Mouse (Mus musculus) G1E (cell line): Measurements from ENCODE around the gene Sele. TPM values are rescaled to one million over a fixed set of nuclear protein-coding genes. Genes with fewer than 3 reads are reported as not detected.

Experiments used
- ATAC-seq: 2 replicates; pipeline ENCODE4 v1.8.0; 2016; ENCODE audit warnings: mild to moderate bottlenecking; ENCODE audit not compliant: insufficient number of reproducible peaks, poor library complexity, low FRiP score, severe bottlenecking; ENCODE audit errors: extremely low read depth
- DNase-seq: peaks from one replicate; pipeline ENCODE4 v3.0.0; 2012; ENCODE audit warnings: low spot score
- H3K27me3 ChIP-seq: 2 replicates; pipeline ENCODE4 v1.6.1; 2012; ENCODE audit warnings: mild to moderate bottlenecking, low read length, inconsistent platforms; ENCODE audit not compliant: insufficient read depth
- H3K36me3 ChIP-seq: replicated peaks from 2 replicates; pipeline ENCODE3; 2012; ENCODE audit warnings: mild to moderate bottlenecking, inconsistent platforms
- H3K4me1 ChIP-seq: 2 replicates; pipeline ENCODE4 v1.6.1; 2012; ENCODE audit warnings: low read depth, low read length, inconsistent platforms, mixed read lengths; ENCODE audit not compliant: insufficient read depth
- H3K4me3 ChIP-seq: 2 replicates; pipeline ENCODE4 v1.5.1; 2012; ENCODE audit warnings: low read depth, mild to moderate bottlenecking, inconsistent platforms, low read length, moderate library complexity, mixed read lengths
- H3K9me3 ChIP-seq: replicated peaks from 2 replicates; pipeline ENCODE4 v1.6.1; 2012; ENCODE audit warnings: inconsistent platforms
- CTCF ChIP-seq: IDR thresholded peaks from 2 replicates; pipeline ENCODE4 v1.5.1; 2012; ENCODE audit warnings: low read depth, low read length, inconsistent platforms, mixed read lengths
- GATA1 ChIP-seq: IDR thresholded peaks from 2 replicates; pipeline ENCODE4 v1.6.1; 2012; ENCODE audit warnings: borderline replicate concordance, low read length, inconsistent platforms, mixed read lengths
- GATA2 ChIP-seq: IDR thresholded peaks from 2 replicates; pipeline ENCODE4 v1.6.1; 2012; ENCODE audit warnings: low read depth, low read length, inconsistent platforms, borderline replicate concordance
- POLR2AphosphoS5 ChIP-seq: IDR thresholded peaks from 2 replicates; pipeline ENCODE4 v1.6.1; 2012; ENCODE audit warnings: low read depth, low read length, inconsistent platforms; ENCODE audit not compliant: insufficient replicate concordance
- TAL1 ChIP-seq: conservative IDR thresholded peaks from 2 replicates; pipeline ENCODE4 v1.6.1; 2012; ENCODE audit warnings: low read depth, low read length, inconsistent platforms, mixed read lengths
- polyA plus RNA-seq: library from polyadenylated mRNA; stranded (reverse); fragments of >175 nt; gene quantifications from 2 replicates; pipeline ENCODE4 v1.2.3, GENCODE M21; 2012
- total RNA-seq, 2 experiments: library from RNA; stranded (forward) in 1 of 2; stranded (reverse) in 1 of 2; fragments of 200-1000 nt in 1 of 2; fragments of >200 nt in 1 of 2; fragmentation: Nextera tagmentation in 1 of 2; gene quantifications; 2 replicates each; pipeline ENCODE4 v1.2.3; 2014 to 2017

Sele gene
- total and polyA plus RNA-seq, 3 experiments: 0.05 TPM; not detected in 2

DNA sequence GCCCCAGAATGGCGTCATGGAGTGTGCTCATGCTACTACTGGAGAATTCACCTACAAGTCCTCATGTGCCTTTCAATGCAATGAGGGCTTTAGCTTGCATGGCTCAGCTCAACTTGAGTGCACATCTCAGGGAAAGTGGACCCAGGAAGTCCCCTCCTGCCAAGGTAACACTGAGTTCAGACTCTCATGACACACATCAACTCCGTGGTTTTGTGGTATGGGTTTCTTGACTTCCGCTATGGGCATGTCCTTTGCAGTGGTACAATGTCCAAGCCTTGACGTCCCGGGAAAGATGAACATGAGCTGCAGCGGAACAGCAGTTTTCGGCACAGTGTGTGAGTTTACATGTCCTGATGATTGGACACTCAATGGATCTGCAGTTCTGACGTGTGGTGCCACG, 5.5 kb downstream of the Sele start:
- ATAC-seq: no peak
- DNase-seq: no peak
- TF ChIP-seq GATA2 (no peak), POLR2AphosphoS5 (no peak), CTCF (no peak), GATA1 (no peak), TAL1 (no peak)
- no peak overlapping the region for H3K4me3 ChIP-seq
- no peaks in the 10 kb centered on the region for H3K4me1 ChIP-seq
- H3K9me3 ChIP-seq: no peaks in the 10 kb centered on the region
- no peaks in the 10 kb centered on the region for H3K27me3 ChIP-seq
- H3K36me3 ChIP-seq: no peaks in the 10 kb centered on the region

DNA sequence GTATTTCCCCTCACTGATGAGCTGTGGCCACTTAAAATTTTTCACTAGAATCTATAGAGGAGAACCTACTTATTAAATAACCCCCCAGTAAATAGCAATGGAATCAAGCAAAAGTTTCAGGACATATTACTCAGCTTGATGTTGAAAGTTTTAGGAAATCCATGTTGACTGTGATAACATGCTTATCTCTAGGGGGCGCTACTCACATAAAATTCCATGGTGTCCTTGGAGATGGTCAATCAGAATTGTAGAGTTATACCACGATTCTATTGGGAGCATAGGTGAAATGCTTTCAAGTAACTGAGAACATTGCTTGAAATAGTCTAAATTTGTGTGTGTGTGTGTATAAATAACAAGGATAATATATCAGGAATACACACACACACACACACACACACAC, 6.8 kb downstream of the Sele start:
- H3K4me3 ChIP-seq: no peak overlapping the region
- H3K27me3 ChIP-seq: no peaks in the 10 kb centered on the region; the same call in 1 of the 2 replicates
- no peaks in the 10 kb centered on the region for H3K4me1 ChIP-seq
- H3K36me3 ChIP-seq: no peaks in the 10 kb centered on the region
- no peak for DNase-seq
- no peak for TF ChIP-seq POLR2AphosphoS5
- no peak for TF ChIP-seq GATA2
- TF ChIP-seq GATA1: no peak
- ATAC-seq: no peak
- H3K9me3 ChIP-seq: no peaks in the 10 kb centered on the region

DNA sequence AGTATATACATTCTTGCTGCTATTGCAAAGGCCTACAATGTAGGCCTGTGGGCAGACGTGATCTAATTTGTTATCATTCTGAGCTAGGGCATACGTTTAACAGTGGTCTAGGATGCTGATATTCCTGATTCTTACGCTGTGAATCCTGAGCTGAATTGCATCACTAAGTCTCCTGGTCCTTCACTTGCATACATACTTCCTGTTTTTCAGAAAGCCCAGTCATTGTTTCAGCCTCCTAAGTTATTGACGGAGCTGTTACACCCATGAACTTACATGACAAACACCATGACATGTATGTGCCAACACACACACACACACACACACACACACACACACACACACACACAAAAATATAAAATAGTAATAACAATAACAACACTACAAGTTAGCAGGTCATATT, 12.0 kb downstream of the Sele start:
- ATAC-seq (no peak), DNase-seq (no peak)
- H3K4me1 ChIP-seq: no peaks in the 10 kb centered on the region
- no peak for TF ChIP-seq CTCF
- no peak for TF ChIP-seq TAL1
- no peak for TF ChIP-seq POLR2AphosphoS5
- TF ChIP-seq GATA2: no peak
- TF ChIP-seq GATA1: no peak
- no peak overlapping the region for H3K4me3 ChIP-seq
- no peaks in the 10 kb centered on the region for H3K36me3 ChIP-seq
- no peaks in the 10 kb centered on the region; the same call in 1 of the 2 replicates for H3K27me3 ChIP-seq
- H3K9me3 ChIP-seq: no peaks in the 10 kb centered on the region

DNA sequence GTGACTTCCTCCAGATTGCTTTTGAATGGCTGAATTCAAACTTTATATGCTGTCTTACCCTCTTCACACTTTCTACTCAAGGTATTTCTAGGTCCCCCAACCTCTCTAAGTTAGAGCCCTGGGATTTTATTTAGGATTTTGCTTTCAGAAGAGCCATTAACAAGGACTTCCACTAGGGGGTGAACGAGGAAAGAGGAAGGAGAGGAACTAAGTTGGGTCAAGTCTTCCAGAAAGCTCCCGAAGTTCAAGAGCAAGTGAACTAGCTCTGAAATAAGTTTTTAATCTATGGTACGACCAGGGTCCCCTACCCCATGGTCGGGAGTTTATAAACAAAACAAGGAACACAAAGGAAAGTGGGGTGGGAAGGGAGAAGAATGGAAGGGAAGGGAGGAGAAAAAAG, 13.2 kb downstream of the Sele start:
- Histone ChIP-seq H3K36me3 (no peaks in the 10 kb centered on the region), H3K4me1 (no peaks in the 10 kb centered on the region), H3K9me3 (no peaks in the 10 kb centered on the region), H3K27me3 (no peaks in the 10 kb centered on the region; the same call in 1 of the 2 replicates), H3K4me3 (no peak overlapping the region)
- TF ChIP-seq GATA2 (no peak), TAL1 (no peak), GATA1 (no peak), CTCF (no peak), POLR2AphosphoS5 (no peak)
- DNase-seq (no peak), ATAC-seq (no peak)

DNA sequence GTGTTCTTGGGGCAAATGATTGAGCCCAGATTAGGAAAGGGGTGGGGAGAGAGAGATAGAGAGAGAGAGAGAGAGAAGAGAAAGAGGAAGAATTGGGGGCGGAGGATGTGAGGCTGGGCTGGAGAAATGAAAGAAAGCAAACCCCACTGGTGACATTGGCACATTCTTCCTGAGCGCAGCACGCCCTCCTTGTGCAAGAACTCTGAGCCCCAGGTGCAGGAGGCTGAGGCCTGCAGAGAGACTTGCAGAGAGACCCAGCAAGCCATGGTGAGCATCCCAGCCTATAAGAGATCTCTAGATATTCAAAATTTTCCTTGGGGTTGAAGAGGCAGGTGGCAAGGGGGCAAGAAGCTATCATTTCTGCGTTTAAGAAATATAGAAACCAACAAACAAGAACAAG, 13.9 kb downstream of the Sele start, which contains the start of gene Sell:
TSS of gene Sell (plus strand) at position 58 of the 400 bp plus-strand sequence.
- no peak for ATAC-seq
- TF ChIP-seq GATA2 (no peak), POLR2AphosphoS5 (no peak), GATA1 (no peak), TAL1 (no peak), CTCF (no peak)
- Histone ChIP-seq H3K4me3 (no peak within 1 kb of the TSS), H3K4me1 (no peaks in the 10 kb centered on the region), H3K9me3 (no peaks in the 10 kb centered on the region), H3K36me3 (no peaks in the 10 kb centered on the region), H3K27me3 (no peaks in the 10 kb centered on the region; the same call in 1 of the 2 replicates)
- no peak for DNase-seq

DNA sequence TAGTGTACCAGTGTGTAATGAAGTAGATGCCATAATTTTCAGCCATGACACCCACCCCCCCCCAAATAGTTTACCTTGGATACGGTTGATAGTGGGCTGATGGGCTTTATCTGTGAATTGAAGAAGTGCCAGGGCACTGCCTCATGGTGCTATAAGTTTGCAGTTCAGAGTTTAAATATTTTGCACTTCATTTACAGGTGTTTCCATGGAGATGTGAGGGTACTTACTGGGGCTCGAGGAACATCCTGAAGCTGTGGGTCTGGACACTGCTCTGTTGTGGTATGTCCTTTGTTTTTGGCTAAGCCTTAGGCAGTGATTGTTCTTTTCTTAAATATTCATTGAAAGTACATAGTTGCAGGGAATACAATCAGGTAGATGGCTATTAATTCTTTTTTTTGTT, 14.8 kb downstream of the Sele start:
- Histone ChIP-seq H3K4me1 (no peaks in the 10 kb centered on the region), H3K9me3 (no peaks in the 10 kb centered on the region), H3K4me3 (no peak overlapping the region), H3K27me3 (no peaks in the 10 kb centered on the region; the same call in 1 of the 2 replicates), H3K36me3 (no peaks in the 10 kb centered on the region)
- DNase-seq: no peak
- TF ChIP-seq TAL1 (no peak), GATA2 (no peak), POLR2AphosphoS5 (no peak), CTCF (no peak)
- ATAC-seq: no peak

DNA sequence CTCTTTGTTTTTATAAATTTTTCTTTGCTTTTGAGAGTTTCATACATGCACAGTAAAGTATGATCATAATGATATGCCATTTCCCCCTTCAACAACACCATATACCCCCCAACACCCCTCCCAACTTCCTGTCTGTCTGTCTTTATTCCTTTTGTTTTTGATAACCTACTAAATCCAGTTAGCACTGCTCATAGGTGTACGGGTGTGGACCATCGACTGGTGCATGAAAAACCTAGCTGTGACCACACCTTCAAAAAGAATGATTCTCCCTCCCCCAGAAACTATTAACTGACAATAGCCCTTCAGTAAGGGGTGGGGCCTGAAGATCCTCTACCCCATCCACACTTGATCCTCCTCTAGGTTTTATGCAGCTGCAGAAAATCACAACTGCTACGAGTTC, 15.7 kb downstream of the Sele start:
- H3K36me3 ChIP-seq: no peaks in the 10 kb centered on the region
- no peaks in the 10 kb centered on the region for H3K4me1 ChIP-seq
- H3K9me3 ChIP-seq: no peaks in the 10 kb centered on the region
- ATAC-seq (no peak), DNase-seq (no peak)
- no peak for TF ChIP-seq GATA2
- TF ChIP-seq TAL1: no peak
- TF ChIP-seq POLR2AphosphoS5: no peak
- no peak overlapping the region for H3K4me3 ChIP-seq
- no peaks in the 10 kb centered on the region; the same call in 1 of the 2 replicates for H3K27me3 ChIP-seq
